In genomic region chr16:96454086-96454485, GRCm38 (mm10) we compare ENCODE assay signal across 44 mouse cellular contexts. TPM values are rescaled to one million over a fixed set of nuclear protein-coding genes. Genes with fewer than 3 reads are reported as not detected.
"Had no signal": no experiment of that assay in that cellular context is flagged by ENCODE, and none has a peak within 500 bp of the region (broad histone marks: within the 10 kb centered on the region; RNA-seq: fewer than 3 reads in every experiment).

No protein-coding gene starts in this region.

- H3K4me3 ChIP-seq: heart, embryonic 10.5 days; heart, embryonic 12.5 days; heart, embryonic 13.5 days; heart, embryonic 15.5 days; hindbrain, embryonic 10.5 days; hindbrain, embryonic 12.5 days; hindbrain, embryonic 13.5 days; hindbrain, embryonic 15.5 days; intestine, embryonic 15.5 days; kidney, embryonic 15.5 days; layer of hippocampus, adult 2 months had no signal

- H3K9me3 ChIP-seq: heart, embryonic 10.5 days; heart, embryonic 12.5 days; heart, embryonic 13.5 days; heart, embryonic 15.5 days; hindbrain, embryonic 10.5 days; hindbrain, embryonic 12.5 days; hindbrain, embryonic 13.5 days; hindbrain, embryonic 15.5 days; intestine, embryonic 15.5 days; kidney, embryonic 15.5 days had no signal

- H3K9ac ChIP-seq: heart, embryonic 12.5 days; heart, embryonic 13.5 days; heart, embryonic 15.5 days; hindbrain, embryonic 12.5 days; hindbrain, embryonic 13.5 days; hindbrain, embryonic 14.5 days; hindbrain, embryonic 15.5 days; intestine, embryonic 15.5 days; kidney, embryonic 15.5 days had no signal

- DNase-seq: heart, postnatal 10 days; heart, postnatal 14 days; heart, postnatal 36 days; heart, postnatal 4 days; kidney, adult 11 months; kidney, adult 18-20 months; kidney, adult 2 months; kidney, adult 8-10 months; kidney, adult 9 months; kidney, postnatal 10 days; kidney, postnatal 14 days; kidney, postnatal 25 days; kidney, postnatal 36 days; kidney, postnatal 4 days; layer of hippocampus, adult 9-11 months; layer of hippocampus, postnatal 36 days had no signal

- ATAC-seq: hindbrain, embryonic 16.5 days; hindbrain, postnatal 0 days; inflammation-experienced regulatory T-cells, adult 6 months; intestine, embryonic 15.5 days; intestine, embryonic 16.5 days; intestine, postnatal 0 days had no signal

- H3K27ac ChIP-seq: heart, embryonic 10.5 days; heart, embryonic 13.5 days; heart, embryonic 15.5 days; hindbrain, embryonic 10.5 days; hindbrain, embryonic 12.5 days; hindbrain, embryonic 13.5 days; hindbrain, embryonic 14.5 days; hindbrain, embryonic 15.5 days; hindbrain, postnatal 0 days; intestine, embryonic 15.5 days; kidney, embryonic 15.5 days; kidney, postnatal 0 days; layer of hippocampus, adult 2 months had no signal

- H3K27me3 ChIP-seq: heart, embryonic 12.5 days; heart, embryonic 13.5 days; hindbrain, embryonic 12.5 days; hindbrain, embryonic 13.5 days; hindbrain, embryonic 15.5 days; intestine, embryonic 15.5 days; kidney, embryonic 15.5 days had no signal

- H3K4me1 ChIP-seq: heart, embryonic 12.5 days; heart, embryonic 13.5 days; heart, embryonic 15.5 days; hindbrain, embryonic 10.5 days; hindbrain, embryonic 12.5 days; hindbrain, embryonic 13.5 days; hindbrain, embryonic 15.5 days; intestine, embryonic 15.5 days; kidney, embryonic 15.5 days had no signal

- H3K4me2 ChIP-seq: heart, embryonic 11.5 days; heart, embryonic 12.5 days; heart, embryonic 13.5 days; heart, embryonic 15.5 days; hindbrain, embryonic 12.5 days; hindbrain, embryonic 13.5 days; hindbrain, embryonic 14.5 days; hindbrain, embryonic 15.5 days; intestine, embryonic 15.5 days; kidney, embryonic 15.5 days had no signal

- H3K36me3 ChIP-seq: heart, embryonic 10.5 days; heart, embryonic 12.5 days; heart, embryonic 13.5 days; heart, embryonic 15.5 days; hindbrain, embryonic 10.5 days; hindbrain, embryonic 12.5 days; hindbrain, embryonic 13.5 days; hindbrain, embryonic 15.5 days; intestine, embryonic 15.5 days; kidney, embryonic 15.5 days had no signal

RNA-seq across cellular contexts. Expression of gene Itgb2l, which starts 10.7 kb away (rescaled TPM):
- total RNA-seq: heart, postnatal 10 days; heart, postnatal 14 days; heart, postnatal 25 days; heart, postnatal 36 days; heart, postnatal 4 days; layer of hippocampus, adult 18-20 months; layer of hippocampus, adult 2 months; layer of hippocampus, adult 8-10 months; layer of hippocampus, postnatal 14 days; layer of hippocampus, postnatal 25 days; layer of hippocampus, postnatal 36 days had no signal
- polyA plus RNA-seq: heart, embryonic 10.5 days; heart, embryonic 12.5 days; heart, embryonic 13.5 days; heart, embryonic 14.5 days; heart, embryonic 15.5 days; heart, postnatal 0 days; hindbrain, embryonic 10.5 days; hindbrain, embryonic 11.5 days; hindbrain, embryonic 12.5 days; hindbrain, embryonic 13.5 days; hindbrain, embryonic 14.5 days; hindbrain, postnatal 0 days; inflammation-experienced regulatory T-cells, adult 6 months; kidney, adult 2 months had no signal

RNA-seq across cellular contexts. Expression of gene Pcp4, which starts 13.3 kb away (rescaled TPM):
- total RNA-seq: hematopoietic stem cell, adult 5-6 weeks had no signal
- polyA plus RNA-seq: heart, postnatal 0 days; inflammation-experienced regulatory T-cells, adult 6 months had no signal
